Mouse (Mus musculus) layer of hippocampus, postnatal 10 days (tissue): Measurements from ENCODE around the gene Eef2k. TPM values are rescaled to one million over a fixed set of nuclear protein-coding genes. Genes with fewer than 3 reads are reported as not detected.

ENCODE experiments used
- DNase-seq, 2 experiments: peaks; one replicate each; pipeline ENCODE4 v3.0.0; 2021; ENCODE audit warnings: low spot score in 2 of 2
- long read RNA-seq: library from polyadenylated mRNA; stranded (forward); transcript quantifications from one replicate; pipeline ENCODE4 v2.0.0, GENCODE M21; 2023
- total RNA-seq, 2 experiments: library from RNA; stranded (reverse); gene quantifications; 2 replicates each; pipeline ENCODE4 v1.2.3; 2021

Gene Eef2k
- total RNA-seq = 10 to 100 TPM; 38.9 to 41.7 TPM
- long read RNA-seq, full-length matches to known transcripts = 6 of 23 reads
- long read RNA-seq, partial matches to known transcripts = 0 of 23 reads
- long read RNA-seq, other reads (novel, unspliced or antisense) = 17 of 23 reads

- DNase-seq = peak in 1 of 2 experiments; percentile 85
These were observed at the start of gene Eef2k for GRCm38 (mm10) chr7:120842345-120843036. Gene Eef2k, plus strand, starts transcription at chr7:120842831.

DNA sequence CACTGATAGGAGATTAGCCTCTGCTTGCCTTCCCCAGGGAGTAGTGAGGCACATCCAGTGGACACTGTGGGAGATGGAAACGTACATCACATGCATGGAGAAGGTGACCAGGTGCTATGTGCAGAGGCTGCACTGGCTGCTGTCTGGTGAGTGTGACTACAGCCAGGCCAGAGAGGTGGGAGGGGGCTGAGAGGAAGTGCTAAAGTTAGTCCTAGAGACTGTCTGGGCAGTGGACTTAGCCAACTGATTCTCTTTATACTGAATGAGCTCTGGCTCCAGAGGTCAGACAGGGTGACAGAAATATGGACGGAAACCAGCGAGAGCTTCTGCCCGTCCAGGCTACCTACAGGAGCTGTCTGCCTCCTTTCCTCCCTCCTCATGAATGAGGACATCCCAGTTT is 47.1 kb upstream of the Eef2k start:
- DNase-seq = no peak

- no peak for DNase-seq
These were observed 46.3 kb upstream of the Eef2k start for GRCm38 (mm10) chr7:120796369-120796768.

DNA sequence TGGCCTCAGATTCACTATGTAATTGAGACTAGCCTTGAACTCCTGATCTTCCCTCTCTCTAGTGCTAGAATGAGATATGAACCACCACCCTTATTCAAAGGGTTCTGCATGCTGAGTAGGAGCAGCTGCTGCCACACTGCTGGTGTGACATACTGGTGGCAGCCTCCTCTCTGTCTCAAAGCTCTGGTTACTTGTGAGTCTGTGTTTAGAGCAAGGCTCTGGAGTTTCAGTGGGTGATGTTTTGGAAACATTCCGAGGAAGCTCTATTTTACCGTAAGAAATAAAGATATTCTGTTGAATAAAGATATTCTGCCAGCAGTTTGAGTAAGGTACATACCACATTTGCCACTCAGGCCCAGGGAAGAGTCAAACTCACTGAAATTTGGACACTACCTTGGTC is 39.4 kb upstream of the Eef2k start:
- no peak for DNase-seq

DNA sequence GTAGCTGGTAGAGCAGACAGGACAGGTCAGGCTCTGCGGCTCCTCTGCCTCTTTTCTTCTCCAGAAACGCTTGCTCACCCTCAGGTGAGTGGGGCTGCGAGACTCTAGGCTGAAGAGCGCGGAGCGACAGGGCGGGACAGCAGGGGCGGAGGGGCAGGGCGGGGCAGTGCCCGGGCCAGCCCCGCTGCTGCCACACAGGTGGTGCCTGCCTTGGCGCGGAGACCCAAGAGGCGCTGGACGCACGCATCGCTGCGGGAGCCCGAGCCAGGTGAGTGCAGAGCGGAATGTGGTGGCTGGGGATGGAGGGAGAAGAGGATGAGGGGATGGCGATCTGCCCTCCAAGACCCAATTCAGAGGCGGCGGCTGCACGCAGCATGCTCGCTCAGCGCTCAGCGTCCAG is 32.9 kb upstream of the Eef2k start:
- DNase-seq = no peak

- DNase-seq = no peak
These were observed 30.7 kb upstream of the Eef2k start, which contains the start of gene Gm5737 for GRCm38 (mm10) chr7:120811834-120812415. Gene Gm5737, plus strand, starts transcription at chr7:120812365.

GRCm38 (mm10) chr7:120817552-120817951 is 25.1 kb upstream of the Eef2k start:
- DNase-seq = no peak

DNA sequence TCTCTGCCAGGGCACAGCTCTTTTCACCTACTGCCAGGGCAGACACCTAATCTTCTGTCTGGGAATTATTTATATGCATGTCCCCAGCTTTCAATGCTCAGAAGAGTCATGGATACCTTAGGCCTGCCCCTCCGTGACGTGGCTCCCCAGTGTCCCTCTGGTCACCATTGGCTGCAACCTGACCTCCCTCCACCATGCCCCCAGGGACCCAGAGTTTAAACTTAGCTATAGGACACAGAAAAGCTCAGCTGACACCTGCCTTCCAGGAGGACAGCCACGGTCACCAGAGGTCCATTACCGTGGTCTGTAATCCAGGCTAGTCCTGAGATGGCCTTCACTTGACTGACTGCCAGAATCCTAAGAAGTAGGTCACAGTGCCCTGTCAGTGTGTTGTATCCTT is 23.2 kb upstream of the Eef2k start:
- DNase-seq = no peak

DNA sequence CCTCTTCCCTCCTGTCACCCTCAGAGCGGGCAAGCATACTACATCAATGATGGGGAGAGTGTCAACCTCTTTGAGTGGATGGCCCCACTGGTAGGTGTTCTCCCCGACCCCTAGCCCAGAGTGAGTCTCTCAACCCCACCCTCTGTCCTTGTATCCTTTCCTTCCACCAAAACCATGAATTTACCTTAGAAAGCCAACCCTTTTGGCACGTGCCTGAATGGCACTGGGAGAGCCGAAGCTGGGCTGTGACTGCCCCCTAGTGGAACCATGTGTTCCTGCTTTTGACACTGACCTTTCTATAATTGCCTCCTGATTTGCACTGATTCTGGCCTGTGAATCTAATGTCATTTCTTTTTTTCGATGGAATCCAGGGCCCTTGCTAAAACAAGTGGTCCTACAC is 19.4 kb upstream of the Eef2k start:
- peak; percentile 74 to 78 for DNase-seq

DNA sequence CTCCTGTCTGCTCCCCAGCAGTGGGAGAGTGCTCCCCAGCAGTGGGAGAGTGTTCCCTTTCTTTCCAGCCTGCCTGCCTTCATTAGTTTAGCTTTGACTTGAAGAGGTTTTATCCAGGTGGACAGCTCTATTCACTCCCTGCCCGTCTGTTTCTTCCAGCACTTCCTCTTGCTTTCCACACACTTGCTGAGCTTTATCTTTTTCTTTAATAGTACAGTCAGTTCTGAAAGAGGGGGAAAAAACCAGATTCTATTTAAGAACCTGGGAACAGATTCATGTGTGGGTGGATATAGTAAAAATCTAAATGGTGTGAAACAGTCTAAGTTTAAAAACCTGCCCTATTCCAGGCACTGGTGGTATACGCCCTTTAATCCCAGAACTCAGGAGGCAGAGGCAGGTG is 17.5 kb upstream of the Eef2k start:
- DNase-seq = no peak

DNA sequence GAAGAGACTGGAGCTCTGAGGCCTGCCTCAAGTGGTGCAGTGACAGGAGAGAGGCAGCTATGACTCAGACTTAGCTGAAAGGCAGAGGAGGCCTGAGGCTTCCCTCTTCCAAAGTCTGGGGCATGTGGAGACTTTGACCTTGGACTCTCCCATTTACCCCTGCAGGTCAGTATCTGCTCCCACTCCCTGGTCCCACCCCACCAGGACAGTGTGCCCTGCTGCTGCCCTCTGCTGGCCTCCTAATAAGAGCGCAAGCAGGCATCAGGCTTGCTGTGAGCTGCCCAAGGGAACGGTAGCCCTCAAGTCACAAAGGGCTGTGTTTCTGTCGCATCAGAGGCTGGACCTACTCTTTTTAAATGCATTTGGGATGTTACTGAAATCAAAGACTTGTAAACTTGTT is 16.2 kb upstream of the Eef2k start:
- DNase-seq = peak; percentile 34 to 58

GRCm38 (mm10) chr7:120830431-120831381 is 11.9 kb upstream of the Eef2k start:
- DNase-seq = peak; percentile 35 to 52

DNA sequence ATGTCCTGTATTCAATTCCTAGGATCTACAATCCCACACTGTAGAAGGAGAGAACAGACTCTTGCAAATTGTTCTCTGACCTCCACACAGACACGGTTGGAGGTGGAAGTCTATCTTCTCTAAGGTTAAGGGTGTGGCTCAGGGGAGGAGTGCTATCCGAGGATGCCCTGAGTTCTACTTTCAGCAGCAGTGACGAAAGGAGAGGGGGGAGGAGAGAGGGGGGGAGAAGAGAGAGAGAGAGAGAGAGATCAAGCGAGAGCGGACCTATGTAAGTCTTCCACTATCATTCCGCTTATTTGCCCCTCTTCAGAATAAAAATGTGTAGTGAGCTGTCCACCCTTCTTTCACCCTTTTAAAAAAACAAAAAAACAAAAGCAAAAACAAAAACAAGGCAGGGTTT is 8.2 kb upstream of the Eef2k start:
- no peak for DNase-seq

DNA sequence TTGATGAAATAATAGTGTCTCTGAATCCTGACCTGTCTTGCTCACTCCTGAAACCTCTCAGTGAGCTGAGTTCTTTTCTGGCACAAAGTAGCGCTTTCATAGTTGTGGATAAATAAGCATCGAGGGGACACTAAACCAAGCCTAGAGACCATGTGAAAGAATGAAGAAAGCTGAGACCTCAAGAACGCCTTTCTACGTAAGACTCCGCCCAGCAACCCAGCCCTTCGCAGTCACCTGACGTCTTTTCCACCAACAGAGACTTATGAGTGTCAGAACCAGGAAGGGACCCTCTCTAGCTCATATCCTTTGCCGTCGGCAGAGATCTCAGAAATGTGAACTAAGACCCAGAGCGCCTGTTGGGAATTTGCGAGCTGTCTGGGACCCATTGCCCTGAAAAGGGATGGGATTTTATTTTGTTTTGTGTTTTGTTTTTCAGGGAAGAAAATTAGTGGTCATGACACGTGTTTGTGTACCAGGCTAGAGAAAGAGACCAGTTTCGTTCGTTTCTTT is 7.7 kb upstream of the Eef2k start:
- DNase-seq = peak; percentile 52 to 70

DNA sequence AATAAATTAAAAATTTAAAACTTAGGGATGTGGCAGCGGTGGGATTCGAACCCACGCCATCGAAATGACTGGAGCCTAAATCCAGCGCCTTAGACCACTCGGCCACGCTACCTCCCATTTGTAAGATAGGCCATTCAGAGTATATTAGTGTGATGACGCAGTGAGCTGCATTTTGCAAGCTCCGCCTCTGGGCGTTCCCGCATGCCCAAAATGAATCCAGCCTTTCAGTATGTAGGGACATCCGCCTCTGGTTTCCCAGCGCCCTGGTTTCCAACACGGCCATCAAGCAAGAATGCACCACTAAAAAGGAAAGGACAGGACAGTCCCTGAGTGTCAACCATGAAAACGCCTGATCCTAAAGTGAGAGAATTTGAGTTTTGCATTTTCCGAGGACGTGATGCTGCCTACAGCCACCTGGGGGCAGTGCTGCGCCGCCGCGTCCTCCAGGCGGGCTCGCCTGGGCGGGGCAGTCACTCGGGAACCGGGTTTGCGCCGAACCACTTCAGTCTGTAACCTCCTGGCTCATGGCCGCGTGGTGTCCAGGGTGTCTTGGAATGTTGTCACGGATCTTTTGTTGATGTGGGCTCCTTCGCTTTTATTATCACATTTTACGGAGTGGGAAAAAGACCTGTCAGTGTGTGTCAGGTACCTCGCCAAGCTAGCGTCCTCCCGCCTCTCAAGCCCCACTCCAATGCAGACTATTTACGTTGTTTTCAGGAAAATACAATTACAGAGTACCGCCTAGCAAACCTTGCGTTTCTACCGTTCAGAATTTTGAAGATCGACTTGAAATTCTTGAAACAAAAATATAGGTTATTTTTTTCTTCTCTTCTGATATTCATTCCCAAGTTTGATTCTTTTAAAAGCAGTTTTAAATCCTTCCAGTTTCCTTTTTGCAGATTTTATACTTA is 6.9 kb upstream of the Eef2k start:
- peak; percentile 99 for DNase-seq

DNA sequence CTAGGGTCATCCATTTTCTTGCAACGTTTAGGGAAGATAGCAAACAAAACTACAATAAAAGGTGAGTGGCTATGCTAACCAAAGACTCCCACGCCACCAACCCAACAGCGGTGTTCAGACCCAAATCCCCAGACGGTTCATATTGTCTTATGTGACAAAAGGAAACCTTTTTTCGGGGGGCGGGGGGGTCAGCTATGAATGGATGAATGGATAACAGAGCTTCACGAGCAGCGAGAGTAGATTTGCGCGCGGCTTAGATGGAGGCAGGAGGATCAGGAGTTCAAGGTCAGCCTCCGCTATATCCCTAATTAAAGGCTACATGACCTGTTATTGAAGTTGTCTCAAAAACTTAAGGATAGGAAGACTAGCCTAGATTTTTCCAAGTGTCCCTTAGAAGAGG is 6.3 kb upstream of the Eef2k start:
- no peak for DNase-seq

DNA sequence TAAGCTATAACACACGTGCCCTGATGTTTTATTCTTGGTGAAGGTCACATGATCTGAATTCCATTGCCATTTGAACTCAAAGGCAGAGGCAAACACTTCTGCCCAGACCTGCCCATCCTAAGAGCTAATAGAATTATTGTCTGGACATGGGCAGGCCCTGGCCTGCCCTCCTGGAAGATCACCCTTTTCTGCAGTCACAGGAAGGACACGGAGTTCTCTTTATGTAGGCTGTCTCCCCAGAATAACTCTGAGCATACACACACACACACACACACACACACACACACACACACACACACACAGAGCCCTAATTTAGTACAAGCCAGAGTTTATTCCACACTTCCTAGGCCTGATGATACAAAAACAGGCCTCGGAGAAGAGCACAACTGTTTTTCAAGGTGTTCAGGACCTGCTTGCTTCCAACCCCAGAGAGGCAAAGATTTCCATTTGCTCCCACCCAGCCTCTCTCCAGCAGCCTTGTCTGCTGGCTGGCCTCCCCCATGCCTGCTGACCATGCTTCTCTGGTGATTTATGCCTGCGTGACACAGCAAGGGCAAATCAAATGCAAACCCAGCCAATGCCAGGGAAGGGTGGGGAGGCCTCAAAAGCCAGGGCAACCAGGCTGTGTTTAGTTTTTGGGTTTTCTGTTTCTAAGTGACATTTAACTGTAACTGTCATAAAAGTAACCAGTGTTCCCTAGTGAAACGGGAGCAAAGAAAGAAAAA is 4.0 kb upstream of the Eef2k start:
- no peak for DNase-seq

DNA sequence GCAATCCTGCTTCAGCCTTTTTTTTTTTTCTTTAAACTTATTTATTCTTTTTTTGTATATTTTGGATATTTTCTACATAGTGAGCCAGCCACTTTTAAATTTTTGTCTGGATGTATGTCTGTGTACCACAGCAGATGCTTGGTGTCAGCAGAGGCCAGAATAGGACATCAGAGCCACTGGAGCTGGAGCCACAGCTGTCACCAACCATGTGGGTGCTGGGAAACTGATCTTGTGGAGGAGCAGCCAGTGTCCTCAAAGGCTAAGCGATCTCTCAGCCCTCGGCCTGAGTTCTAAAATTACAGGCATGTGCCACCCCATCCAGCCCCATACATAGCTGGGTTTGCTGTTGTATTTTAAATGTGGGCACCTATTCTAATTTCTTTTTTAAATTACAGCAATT is 2.8 kb upstream of the Eef2k start:
- DNase-seq = no peak

- peak; percentile 92 to 93 for DNase-seq
These were observed 498 bp downstream of the Eef2k start for GRCm38 (mm10) chr7:120843037-120843621.
